Mouse (Mus musculus) heart, postnatal 0 days (tissue): Measurements from ENCODE around the gene Spryd7.

Source experiments
- CTCF ChIP-seq: IDR thresholded peaks from 2 replicates; pipeline ENCODE4 v1.5.1; 2016; ENCODE audit warnings: antibody characterized with exemption, control low read depth, low read depth
- EP300 ChIP-seq: IDR thresholded peaks from 2 replicates; pipeline ENCODE4 v1.6.1; 2016; ENCODE audit warnings: antibody characterized with exemption, low read depth

- TF ChIP-seq EP300, result no peak
- TF ChIP-seq CTCF, result no peak
Measured at GRCm38 (mm10) chr14:61559856-61560255, 3.2 kb upstream of the Spryd7 start.
